Mouse (Mus musculus) skeletal muscle tissue, adult 2 months (tissue): Measurements from ENCODE around the gene Arx.
A peak's percentile ranks its signal among the peaks of the same experiment; 100 is the strongest.

ENCODE experiments used
- DNase-seq: peaks from one replicate; pipeline ENCODE4 v3.0.0-alpha.2; 2012; ENCODE audit warnings: low read depth, low spot score

The Arx gene

DNA sequence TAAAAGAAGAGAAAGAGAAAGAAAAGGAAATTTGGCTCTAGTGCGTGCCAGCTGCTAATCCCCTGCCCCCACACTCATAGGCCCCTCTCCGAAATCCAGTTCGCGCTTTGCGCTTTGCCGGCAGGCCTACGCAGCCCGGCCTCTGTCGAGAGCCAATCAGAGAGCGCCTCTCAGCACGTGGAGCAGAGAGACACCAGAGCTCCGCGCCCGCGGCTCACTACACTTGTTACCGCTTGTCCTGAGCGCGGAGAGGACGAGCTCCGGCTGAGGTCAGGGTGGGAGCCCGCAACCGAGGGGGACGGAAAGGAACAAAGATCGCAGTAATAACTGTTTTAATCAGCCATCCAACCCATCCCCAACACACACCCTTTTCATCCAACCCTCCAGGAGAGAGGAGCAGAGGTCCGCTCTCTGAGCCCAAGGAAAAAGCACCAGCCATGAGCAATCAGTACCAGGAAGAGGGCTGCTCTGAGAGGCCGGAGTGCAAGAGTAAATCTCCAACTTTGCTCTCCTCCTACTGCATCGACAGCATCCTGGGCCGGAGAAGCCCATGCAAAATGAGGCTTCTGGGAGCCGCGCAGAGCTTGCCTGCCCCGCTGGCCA lies at the start of gene Arx:
TSS of gene Arx (plus strand) at position 155 of the 603 bp plus-strand sequence.
- peak; percentile 25 for DNase-seq

GRCm38 (mm10) chrX:93251329-93251728 lies 34.9 kb upstream of the Arx start:
- no peak for DNase-seq

DNA sequence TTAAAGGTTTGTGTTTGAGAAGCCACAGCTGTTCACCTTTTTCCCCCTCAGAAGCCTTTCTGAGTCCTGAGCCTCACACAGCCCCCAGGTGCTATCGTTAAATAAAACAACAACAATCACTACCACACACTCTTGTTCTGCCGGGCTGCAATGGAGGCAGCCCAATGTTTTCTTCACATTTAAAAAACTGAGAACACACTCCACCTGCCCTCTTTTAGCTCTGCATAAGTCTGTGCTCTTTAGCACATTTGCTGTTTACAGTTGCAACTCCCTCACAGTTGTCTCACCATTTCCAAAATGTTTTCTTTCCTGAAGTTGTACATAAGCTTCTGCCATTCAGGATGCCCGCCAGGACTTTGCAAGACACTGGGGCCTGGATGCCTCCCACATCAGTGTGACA lies 10.6 kb upstream of the Arx start:
- no peak for DNase-seq

DNA sequence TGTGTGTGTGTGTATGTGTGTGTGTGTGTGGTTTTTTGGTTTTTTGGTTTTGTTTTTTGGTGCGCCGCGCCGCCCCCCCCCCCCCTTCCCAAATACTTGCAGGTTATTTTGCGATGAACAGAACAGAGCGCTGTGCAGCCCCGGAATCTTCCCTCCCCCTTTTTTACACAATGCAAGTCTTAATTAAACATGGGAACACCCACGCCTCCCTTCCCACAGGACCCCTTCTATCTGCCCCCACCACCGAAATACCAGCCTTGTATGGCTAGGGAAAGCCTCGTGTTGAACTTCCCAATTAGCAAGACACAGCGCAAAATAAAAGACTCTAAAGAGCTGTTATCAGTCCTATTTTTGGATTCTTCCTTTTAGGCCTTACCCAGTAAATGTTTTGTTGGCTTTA lies 6.3 kb upstream of the Arx start:
- no peak for DNase-seq

DNA sequence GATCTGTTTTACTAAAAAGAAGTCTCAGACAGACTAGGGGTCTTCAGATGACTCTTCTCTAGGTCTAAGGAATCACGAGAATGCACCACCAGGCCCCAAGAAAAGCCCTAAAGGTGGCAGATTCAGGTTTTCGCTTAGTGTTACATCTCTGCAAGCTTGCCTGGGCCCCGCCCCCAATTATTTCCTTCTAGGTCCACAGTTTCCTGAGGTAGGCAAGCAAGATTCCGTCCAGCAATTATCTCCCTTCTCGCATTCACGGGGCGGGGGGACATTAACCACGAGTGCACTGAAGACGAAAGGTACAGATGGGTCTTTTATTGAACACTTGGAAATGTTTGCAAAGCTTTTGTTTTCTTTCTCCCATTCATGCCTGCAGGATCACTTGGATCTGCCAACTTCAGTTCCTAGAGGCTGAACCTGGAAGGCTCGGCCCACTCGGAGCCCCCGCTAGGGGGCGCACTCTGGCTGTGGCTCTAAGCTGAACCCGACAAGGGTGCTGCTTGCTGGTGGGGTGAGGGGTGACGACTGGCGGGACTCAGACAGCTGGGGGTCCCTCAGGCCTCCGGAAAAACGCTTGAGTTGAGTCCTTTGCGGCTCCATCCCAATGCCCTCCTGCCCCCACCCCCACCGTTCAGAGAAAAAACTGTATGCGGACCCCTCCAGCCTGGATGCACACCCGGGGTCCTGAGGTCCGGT lies 5.1 kb upstream of the Arx start:
- DNase-seq, result peak; percentile 4

DNA sequence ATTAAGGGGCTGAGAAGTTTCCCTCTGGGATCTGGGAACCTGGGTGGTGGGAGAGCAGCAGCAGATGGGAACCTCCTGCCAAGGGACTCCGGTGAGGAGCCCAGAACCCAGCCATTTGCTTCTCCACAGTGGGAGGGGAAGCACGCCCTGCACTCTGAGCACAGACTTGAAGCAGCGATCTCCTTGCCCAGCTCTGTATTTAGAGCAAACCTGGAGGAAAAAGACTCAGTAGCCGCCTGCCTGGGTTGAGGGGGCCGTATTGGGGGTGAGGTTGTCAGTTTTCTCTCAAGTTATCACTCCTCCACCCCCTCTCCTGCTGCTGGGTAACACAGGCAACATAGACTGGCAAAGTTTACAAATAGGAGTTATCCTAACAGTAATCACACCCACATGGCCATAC lies 4.5 kb upstream of the Arx start:
- DNase-seq, result no peak

GRCm38 (mm10) chrX:93285091-93285490 lies 1.2 kb upstream of the Arx start:
- DNase-seq, result no peak

- no peak for DNase-seq
These were observed 2.1 kb downstream of the Arx start for GRCm38 (mm10) chrX:93288339-93288738.

GRCm38 (mm10) chrX:93289076-93289475 lies 2.8 kb downstream of the Arx start:
- no peak for DNase-seq

- DNase-seq, result no peak
These were observed 3.7 kb downstream of the Arx start for GRCm38 (mm10) chrX:93289851-93290380.

- no peak for DNase-seq
These were observed 5.8 kb downstream of the Arx start for GRCm38 (mm10) chrX:93292031-93292430.

DNA sequence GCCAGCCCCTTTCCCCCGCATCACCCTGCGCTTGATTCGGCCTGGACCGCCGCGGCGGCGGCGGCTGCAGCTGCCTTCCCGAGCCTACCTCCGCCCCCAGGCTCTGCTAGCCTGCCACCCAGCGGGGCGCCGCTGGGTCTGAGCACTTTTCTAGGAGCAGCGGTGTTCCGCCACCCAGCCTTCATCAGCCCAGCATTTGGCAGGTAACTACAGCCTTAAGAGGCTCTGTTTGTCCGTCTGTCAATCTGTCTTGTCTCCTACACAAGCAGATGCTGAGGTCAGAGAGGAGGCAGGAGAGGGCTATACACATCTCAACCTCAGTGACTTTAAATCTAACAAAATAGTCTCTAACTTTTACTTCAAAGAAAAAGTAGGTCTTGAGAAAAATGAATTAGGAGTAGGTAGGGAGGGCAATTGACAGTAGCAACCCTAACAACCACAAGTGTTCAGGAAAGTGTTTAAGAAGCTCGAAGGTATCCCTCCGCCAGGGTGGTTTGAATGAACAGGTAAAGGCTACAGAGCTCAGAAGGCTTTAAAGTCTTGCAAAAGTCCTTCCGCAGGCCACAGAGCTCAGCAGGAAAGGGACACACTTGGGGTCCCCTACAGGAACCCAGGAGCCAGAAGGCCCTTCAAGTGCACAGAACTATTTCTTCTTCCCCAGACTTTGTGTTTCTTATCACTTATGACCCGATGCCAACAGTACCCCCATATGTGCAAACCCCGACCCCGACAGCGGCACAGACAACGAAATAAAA lies 8.7 kb downstream of the Arx start:
- no peak for DNase-seq

DNA sequence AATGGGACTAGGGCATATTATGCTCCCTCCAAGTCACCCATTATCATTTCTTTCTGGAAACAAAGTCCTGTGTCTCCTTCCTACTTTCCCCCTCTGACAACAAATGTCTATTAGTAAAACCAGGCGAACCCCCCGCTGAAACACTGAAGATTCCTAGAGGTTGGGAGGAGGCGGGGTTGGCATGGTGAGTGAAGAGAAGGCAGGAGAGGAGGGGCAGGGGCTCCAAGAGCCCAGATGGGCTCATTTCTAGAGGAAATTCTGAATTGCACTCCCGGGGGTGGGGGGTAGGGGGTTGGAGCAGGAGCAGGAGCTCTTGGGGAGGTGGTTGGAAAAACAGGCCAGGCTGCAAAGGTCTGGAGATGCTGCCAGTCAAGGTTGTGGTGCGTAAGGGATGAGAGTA lies 9.6 kb downstream of the Arx start:
- DNase-seq, result no peak

DNA sequence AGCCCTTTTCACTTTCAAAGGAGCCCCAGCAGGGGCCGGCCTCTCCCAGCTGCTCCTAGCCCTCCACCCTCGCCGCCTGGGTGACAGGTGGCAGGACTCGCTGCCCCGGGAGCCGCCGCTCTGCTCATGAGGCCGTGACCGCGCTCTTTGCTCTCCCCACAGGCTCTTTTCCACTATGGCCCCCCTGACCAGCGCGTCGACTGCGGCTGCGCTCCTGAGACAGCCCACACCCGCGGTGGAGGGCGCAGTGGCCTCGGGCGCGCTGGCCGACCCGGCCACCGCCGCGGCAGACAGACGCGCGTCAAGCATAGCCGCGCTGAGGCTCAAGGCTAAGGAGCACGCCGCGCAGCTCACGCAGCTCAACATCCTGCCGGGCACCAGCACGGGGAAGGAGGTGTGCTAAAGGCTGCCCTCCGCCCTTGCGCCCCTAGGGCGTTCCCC lies 10.8 kb downstream of the Arx start:
- no peak for DNase-seq

- no peak for DNase-seq
These were observed 12.9 kb downstream of the Arx start for GRCm38 (mm10) chrX:93299046-93299626.

GRCm38 (mm10) chrX:93299771-93300170 lies 13.5 kb downstream of the Arx start:
- DNase-seq, result no peak

- DNase-seq, result no peak
These were observed 14.1 kb downstream of the Arx start for GRCm38 (mm10) chrX:93300183-93300815.

DNA sequence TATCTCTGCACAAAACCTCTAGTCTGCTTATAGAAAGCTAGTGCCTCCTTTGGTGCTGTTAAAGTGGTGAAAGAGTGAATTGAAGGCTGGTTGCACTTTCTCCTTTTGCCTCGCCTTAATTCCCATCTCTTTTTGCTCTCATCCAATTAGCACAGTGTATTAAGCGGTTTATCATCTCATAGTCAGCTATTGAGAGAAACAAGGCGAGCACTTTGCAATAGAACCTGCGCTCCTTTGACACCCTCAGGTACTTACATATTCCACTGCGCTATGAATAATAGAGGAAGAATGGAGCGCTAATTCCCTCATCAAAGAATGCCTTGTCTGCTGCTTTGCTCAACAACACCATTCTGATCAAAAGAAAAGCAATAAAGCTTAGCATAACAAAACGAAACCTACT lies 15.6 kb downstream of the Arx start:
- DNase-seq, result no peak

DNA sequence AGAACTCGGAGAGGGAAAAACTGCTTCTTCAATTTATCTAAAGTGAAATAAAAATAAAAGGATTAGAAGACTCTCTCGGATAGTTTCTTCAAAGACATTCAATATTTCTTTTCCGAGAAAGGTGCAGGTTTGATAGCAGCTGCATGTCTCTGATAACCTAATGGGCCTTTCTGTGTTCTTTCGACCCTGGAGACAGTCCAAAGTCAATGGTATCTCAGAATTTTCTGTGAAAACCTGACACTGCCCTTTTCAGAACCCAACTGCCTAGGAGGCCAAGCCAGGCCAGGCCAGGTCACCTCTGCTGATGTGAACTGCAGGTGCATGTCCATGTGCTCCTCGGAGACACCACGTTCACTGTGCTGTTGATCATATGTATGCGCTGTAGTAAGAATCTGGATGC lies 19.5 kb downstream of the Arx start:
- no peak for DNase-seq

DNA sequence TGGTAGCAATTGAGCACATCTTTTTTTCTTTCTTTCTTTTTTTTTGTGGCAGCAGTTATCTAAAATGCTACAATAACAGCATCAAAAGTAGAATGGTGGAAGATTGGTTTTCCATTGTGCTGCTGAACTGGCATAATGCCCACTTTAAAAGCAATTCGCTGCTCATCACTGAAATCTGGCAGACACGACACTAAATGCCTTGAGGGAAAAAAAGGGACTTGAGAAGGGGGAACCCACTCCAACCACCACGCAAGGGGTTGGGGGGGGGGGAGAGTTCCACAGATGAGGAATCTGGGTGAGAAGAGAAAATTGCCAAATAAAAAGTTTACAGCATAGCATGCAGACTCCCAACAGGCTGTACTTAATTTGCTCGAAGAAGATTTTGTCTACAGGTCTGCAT lies 31.3 kb downstream of the Arx start:
- no peak for DNase-seq

GRCm38 (mm10) chrX:93319979-93320378 lies 33.7 kb downstream of the Arx start:
- no peak for DNase-seq

DNA sequence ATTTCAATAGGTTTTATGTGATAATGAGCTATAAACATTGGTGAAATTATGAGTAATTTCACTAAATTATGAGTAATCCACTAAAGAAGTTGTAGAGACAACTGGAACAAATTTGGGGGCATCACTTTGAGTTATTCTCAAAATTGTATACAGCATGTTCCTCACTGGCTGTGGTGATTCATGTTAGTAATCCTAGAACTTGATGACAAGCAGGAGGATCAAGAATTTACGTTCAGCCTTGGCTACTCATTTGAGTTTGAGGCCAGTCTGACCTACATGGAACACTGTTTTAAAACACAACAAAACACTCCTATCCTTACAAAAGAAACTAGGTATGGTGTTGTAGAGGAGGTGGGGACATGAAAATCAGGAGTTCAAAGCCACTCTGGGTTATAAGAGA lies 35.1 kb downstream of the Arx start:
- no peak for DNase-seq
